Mouse (Mus musculus) layer of hippocampus, postnatal 14 days (tissue): ENCODE measurements around the gene Dixdc1. TPM values are rescaled to one million over a fixed set of nuclear protein-coding genes. Genes with fewer than 3 reads are reported as not detected.
A peak's percentile ranks its signal among the peaks of the same experiment; 100 is the strongest.
"Not testable (repeated sequence)": the region's sequence is repeated elsewhere in the genome, so short reads cannot be mapped to it uniquely, and the experiment has no call there.

Experiments
- DNase-seq, 2 experiments: peaks; one replicate each; pipeline ENCODE4 v3.0.0; 2021 to 2022; ENCODE audit warnings: low spot score in 2 of 2, mixed read lengths in 1 of 2
- total RNA-seq, 2 experiments: library from RNA; stranded (reverse); gene quantifications; 2 replicates each; pipeline ENCODE4 v1.2.3; 2021

Gene Dixdc1
- total RNA-seq, 2 experiments from 2014 or later, result 75.2 to 79.8 TPM

- DNase-seq, result peak; percentile 87 to 88
Observed at GRCm38 (mm10) chr9:50659392-50660217, 79.7 kb downstream of the Dixdc1 start, which contains the start of gene Dlat. Dlat (minus strand) TSS chr9:50659780.

DNA sequence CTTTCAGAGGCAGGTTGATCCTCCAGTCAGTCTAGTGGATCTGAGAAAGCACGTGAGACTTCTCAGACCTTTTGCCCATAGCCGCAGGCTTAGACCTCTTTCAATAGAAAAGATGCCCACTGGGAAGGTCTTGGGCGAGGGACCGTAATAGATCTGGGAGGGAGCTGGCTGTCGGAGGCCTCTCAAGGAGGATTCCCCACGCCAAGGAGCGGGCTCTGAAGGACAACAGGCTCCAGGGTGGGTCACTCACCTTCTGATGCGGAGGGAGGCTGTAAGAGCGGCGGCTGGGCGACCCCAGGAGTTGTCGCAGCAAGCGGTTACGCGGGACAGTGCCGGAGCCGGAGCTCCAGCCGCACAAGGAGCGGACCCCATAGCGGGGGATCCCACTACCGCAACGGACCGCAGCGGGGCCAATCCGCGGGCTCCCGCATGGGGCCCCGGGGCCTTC is 80.4 kb downstream of the Dixdc1 start:
- DNase-seq, result peak in 1 of 2 experiments; percentile 24

DNA sequence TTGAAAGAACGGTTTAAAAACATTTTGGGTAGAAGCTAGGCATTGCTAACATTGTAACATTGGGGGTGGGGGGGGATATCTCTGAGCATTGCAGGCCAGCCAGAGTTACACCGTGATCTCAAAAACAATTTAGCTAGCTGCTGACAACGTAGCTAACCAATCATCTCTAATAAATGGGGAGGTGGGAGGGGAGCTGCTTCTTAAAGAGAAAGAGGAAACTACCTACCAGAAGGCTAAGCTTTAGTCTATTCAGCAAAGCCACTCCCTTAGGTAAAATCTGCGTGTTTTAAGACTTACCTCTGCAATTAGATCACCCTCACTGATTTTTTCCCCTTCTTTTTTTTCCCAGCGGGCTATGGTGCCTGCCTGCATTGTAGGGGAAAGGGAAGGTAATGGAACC is 80.9 kb downstream of the Dixdc1 start:
- DNase-seq, result no peak

DNA sequence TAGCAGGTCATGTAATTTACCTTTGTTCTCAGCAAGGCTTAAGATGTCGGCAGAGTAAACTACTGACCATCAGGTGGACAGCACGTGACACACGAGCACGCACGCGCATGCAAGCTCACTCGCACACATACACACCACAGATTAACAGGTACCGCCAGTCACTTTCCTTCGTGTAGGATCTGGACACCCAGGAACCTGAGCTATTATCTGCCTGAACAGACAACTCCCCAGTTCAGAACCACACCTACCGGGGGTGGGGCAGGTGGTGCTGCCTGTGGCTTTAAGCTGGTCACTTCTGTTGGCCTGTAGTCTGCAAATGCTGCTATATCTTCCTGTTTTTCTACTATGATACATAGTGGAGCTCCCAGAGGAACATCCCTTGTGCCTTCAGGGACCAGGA is 88.8 kb downstream of the Dixdc1 start:
- no peak for DNase-seq

DNA sequence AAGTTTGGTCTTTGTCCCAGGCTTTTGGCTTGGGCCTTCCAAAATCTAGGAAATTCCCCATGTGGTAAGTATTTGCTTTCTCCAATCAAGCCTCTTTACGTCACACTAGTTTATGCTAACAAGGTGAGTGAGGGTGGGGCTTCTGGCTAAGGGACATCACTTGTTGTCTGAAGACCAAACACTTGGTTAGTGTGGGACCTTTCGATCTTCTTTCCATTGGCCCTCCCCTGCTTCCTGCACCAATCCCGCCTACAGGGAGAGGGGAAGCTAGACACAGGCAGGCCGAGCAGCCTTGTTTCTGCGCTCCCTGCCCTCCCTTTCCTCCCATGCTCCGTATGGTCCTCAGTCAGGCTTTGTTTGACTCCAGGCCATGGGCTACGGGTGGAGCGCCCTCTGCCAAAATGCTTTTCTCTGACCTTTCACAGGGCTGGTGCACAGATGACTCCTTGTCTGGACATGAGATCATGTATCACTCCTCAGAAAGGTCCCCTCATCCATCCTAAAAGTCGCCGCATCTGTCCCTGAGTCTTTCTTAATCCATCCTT is 92.4 kb downstream of the Dixdc1 start:
- DNase-seq, result no peak

GRCm38 (mm10) chr9:50634270-50634669 is 105.0 kb downstream of the Dixdc1 start:
- DNase-seq, result no peak

DNA sequence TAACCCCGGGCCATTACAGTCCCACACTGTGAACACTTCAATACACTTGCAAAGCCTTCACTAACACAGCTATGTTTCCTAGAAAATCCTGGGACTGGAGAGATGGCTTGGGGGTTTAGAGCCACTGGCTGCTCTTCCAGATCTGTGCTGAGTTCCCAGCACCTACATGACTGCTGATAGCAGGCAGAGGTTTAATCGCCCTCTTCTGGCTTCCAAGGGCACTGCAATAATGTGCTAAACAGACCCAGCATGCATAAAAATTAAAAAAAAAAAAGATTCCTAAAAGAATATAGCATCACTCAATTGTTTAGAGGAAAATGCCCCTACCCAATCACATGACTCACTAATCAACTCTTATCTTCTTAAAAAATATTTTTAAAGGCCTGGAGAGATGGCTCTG is 106.3 kb downstream of the Dixdc1 start:
- DNase-seq, result no peak

- no peak for DNase-seq
Observed at GRCm38 (mm10) chr9:50632016-50632688, 107.2 kb downstream of the Dixdc1 start.

DNA sequence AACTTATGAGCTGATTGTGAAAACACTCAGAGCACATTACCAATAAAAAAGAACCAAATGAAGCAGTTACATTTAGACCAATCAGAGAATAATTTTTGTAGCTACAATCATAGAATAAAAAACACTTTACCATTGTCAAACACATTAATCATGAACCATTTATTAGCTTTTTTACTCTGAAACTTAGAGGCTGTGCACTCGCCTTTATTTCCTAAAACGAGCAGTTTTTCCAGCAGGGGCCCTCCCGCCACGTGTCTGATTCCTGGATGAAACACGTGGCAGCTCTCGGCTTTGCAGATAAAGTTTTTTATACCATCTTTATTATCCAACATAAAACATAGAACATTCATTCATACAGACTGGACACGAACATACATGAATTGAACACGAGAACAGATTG is 108.4 kb downstream of the Dixdc1 start:
- DNase-seq, result not testable (repeated sequence)

DNA sequence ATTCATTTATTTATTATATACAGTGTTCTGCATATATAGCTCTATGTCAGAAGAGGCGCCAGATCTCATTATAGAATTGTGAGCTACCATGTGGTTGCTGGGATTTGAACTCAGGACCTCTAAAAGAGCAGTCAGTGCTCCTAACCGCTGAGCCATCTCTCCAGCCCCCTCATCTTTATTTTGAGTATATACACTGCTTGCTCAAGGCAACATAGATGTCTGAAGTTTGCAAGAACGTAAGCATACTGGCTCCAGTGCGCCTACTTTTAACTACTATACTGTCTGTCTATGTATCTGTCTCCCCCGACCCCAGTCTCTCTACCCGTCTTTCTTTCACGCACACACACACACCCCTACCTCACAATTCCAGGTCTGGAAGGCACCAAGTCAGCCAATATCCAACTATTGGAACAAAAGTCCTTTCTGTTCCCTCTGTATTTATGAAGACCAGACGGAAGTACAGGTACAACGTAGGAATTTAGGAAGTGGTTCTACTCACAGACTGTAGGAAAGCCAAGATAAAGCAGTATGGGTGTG is 121.5 kb downstream of the Dixdc1 start:
- DNase-seq, result no peak

- DNase-seq, result peak; percentile 94 to 95
Observed at GRCm38 (mm10) chr9:50616766-50617603, 122.3 kb downstream of the Dixdc1 start, which contains the start of the genes Pih1d2 and Nkapd1. Pih1d2 (plus strand) TSS chr9:50617321. Nkapd1 (minus strand) TSS chr9:50617464.

GRCm38 (mm10) chr9:50616161-50616560 is 123.2 kb downstream of the Dixdc1 start:
- DNase-seq, result no peak

Other genes starting within 250 kb of the Dixdc1 start
- under 1 TPM in 1 of 2 experiments, not detected in 1; 0.38 TPM for gene Plet1, start 245.0 kb downstream of the Dixdc1 start, total RNA-seq
- gene Pts, start 210.8 kb downstream of the Dixdc1 start, total RNA-seq, result 10 to 100 TPM; 35.5 to 46.5 TPM
- 10 to 100 TPM; 27.8 to 32.9 TPM for gene Il18, start 184.7 kb downstream of the Dixdc1 start, total RNA-seq
- gene Bco2, start 184.3 kb downstream of the Dixdc1 start, total RNA-seq, result 1 to 10 TPM; 3.2 to 3.3 TPM
- gene Tex12, start 178.2 kb downstream of the Dixdc1 start, total RNA-seq, result not detected
- gene Sdhd, start 135.7 kb downstream of the Dixdc1 start, total RNA-seq, result 100 to 1,000 TPM; 140 to 146 TPM
- gene Timm8b, start 135.6 kb downstream of the Dixdc1 start, total RNA-seq, result 100 to 1,000 TPM; 251 to 256 TPM
- 1 to 10 TPM; 2.7 to 3.6 TPM for gene Pih1d2, start 122.2 kb downstream of the Dixdc1 start, total RNA-seq
- 10 to 100 TPM; 22.9 to 23.9 TPM for gene Nkapd1, start 122.1 kb downstream of the Dixdc1 start, total RNA-seq
- gene Dlat, start 79.7 kb downstream of the Dixdc1 start, total RNA-seq, result 100 to 1,000 TPM; 142 to 149 TPM
- gene 2310030G06Rik, start 7.0 kb upstream of the Dixdc1 start, total RNA-seq, result 1 to 10 TPM; 1.5 to 2.1 TPM
- 10 to 100 TPM; 77.7 to 89.3 TPM for gene Cryab, start 11.8 kb upstream of the Dixdc1 start, total RNA-seq
- 1 to 10 TPM; 1.3 to 1.8 TPM for gene Hspb2, start 12.8 kb upstream of the Dixdc1 start, total RNA-seq
- 1 to 10 TPM; 5.4 to 6.6 TPM for gene Fdxacb1, start 28.7 kb upstream of the Dixdc1 start, total RNA-seq
- 10 to 100 TPM; 29.7 to 31.8 TPM for gene Alg9, start 35.5 kb upstream of the Dixdc1 start, total RNA-seq
- gene 1110032A03Rik, start 36.0 kb upstream of the Dixdc1 start, total RNA-seq, result 10 to 100 TPM; 30.3 to 31.9 TPM
- 10 to 100 TPM; 14.3 to 16.8 TPM for gene Ppp2r1b, start 105.8 kb upstream of the Dixdc1 start, total RNA-seq